Mouse (Mus musculus): ENCODE data around the gene Noa1. TPM values are rescaled to one million over a fixed set of nuclear protein-coding genes. Genes with fewer than 3 reads are reported as not detected.

The Noa1 gene
- polyA plus RNA-seq, 1 experiment, result 22.5 TPM

DNA sequence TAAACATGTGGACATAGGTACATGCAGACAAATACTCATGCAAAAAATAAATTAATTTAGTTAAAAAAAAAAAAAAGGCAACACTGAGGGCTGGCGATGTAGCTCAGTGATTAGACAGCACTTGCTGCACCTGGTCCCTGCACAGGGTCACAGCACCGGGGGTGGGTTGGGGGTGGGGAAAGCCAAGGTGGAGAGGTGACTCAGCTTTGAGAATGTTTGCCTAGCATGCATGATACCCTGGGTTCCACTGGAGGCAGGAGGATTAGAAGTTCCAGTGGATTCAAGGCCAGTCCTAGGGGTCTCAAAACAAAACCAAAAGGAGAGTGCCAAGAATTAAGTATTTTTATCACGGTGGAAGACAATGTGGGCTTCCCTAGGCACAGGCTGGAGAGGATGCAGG is 52.3 kb downstream of the Noa1 start:
- H3K4me3 ChIP-seq (ENCODE audit: low read depth, low read length), result no peak overlapping the region
- no peaks in the 10 kb centered on the region for H3K27me3 ChIP-seq (ENCODE audit: control insufficient read depth, insufficient read depth, low read length, poor library complexity, severe bottlenecking)
- TF ChIP-seq EP300 (IDR thresholded peaks at IDR 0.05; ENCODE audit: insufficient read depth, low read depth, low read length), result 0 out of 2 replicates have a peak, but pooled peaks have one; percentile 29
- TF ChIP-seq POLR2A (IDR thresholded peaks at IDR 0.05; ENCODE audit: insufficient read depth, low read length), result no peak
- peak overlapping the region; percentile 86 for H3K27ac ChIP-seq (ENCODE audit: insufficient read depth, low read length)
- H3K9me3 ChIP-seq (replicated peaks; ENCODE audit: control insufficient read depth, insufficient read depth, low read length, poor library complexity, severe bottlenecking), result no peaks in the 10 kb centered on the region
- no peaks in the 10 kb centered on the region for H3K36me3 ChIP-seq (ENCODE audit: control insufficient read depth, insufficient read depth, low read length, poor library complexity, severe bottlenecking)
- peaks cover 16% of the 10 kb centered on the region for H3K4me1 ChIP-seq (ENCODE audit: control insufficient read depth, insufficient read depth, low read length)
- H3K9ac ChIP-seq (ENCODE audit: low read depth, poor library complexity, severe bottlenecking), result peak overlapping the region; percentile 56

DNA sequence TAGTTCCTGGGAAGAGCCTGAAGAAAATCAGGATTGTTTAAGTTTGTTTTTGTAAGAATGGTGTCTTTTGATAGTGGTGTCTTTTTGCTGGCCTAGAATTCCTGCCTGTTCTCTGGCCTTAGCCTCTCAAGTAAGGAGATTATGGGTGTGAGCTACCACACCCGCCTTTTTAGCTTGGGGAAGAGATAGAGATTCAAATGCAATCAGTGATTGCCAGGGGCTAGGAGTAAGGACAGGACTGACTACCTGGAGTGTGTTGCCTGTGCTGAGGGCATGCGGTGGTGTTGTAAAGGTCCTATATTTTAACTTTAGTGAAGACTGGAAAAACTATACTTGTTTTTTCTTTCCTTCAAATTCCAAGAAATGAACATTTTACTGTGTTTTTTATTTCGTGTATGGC is 55.5 kb downstream of the Noa1 start:
- no peak overlapping the region for H3K4me3 ChIP-seq (ENCODE audit: low read depth, low read length)
- no peaks in the 10 kb centered on the region for H3K36me3 ChIP-seq (ENCODE audit: control insufficient read depth, insufficient read depth, low read length, poor library complexity, severe bottlenecking)
- no peaks in the 10 kb centered on the region for H3K9me3 ChIP-seq (replicated peaks; ENCODE audit: control insufficient read depth, insufficient read depth, low read length, poor library complexity, severe bottlenecking)
- no peak for TF ChIP-seq CTCF (IDR thresholded peaks at IDR 0.05; ENCODE audit: low read depth, low read length)
- TF ChIP-seq EP300 (IDR thresholded peaks at IDR 0.05; ENCODE audit: insufficient read depth, low read depth, low read length), result 0 out of 2 replicates have a peak, but pooled peaks have one; percentile 68
- peak overlapping the region; percentile 96 for H3K27ac ChIP-seq (ENCODE audit: insufficient read depth, low read length)
- no peaks in the 10 kb centered on the region for H3K27me3 ChIP-seq (ENCODE audit: control insufficient read depth, insufficient read depth, low read length, poor library complexity, severe bottlenecking)
- no peak overlapping the region for H3K9ac ChIP-seq (ENCODE audit: low read depth, poor library complexity, severe bottlenecking)
- H3K4me1 ChIP-seq (ENCODE audit: control insufficient read depth, insufficient read depth, low read length), result peaks cover 19% of the 10 kb centered on the region

DNA sequence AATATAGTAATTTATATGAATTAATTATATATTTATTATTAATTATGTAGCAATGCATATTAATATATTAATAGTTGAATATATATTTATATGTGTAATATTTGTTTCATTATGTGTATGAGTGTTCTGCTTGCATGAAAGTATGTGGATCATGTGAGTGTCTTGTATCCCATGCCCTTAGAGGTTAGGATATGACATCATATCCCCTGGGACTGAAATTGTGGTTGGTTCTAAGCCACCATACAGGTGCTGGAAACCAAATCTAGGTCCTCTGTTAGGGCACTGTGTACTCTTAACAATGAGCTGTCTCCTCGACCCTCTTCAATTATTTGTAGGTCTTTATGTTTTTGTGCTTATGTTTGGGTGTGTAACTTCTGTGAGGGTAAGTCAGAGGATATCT is 56.7 kb downstream of the Noa1 start:
- no peaks in the 10 kb centered on the region for H3K9me3 ChIP-seq (replicated peaks; ENCODE audit: control insufficient read depth, insufficient read depth, low read length, poor library complexity, severe bottlenecking)
- no peak overlapping the region for H3K4me3 ChIP-seq (ENCODE audit: low read depth, low read length)
- peak overlapping the region; percentile 96 for H3K27ac ChIP-seq (ENCODE audit: insufficient read depth, low read length)
- H3K36me3 ChIP-seq (ENCODE audit: control insufficient read depth, insufficient read depth, low read length, poor library complexity, severe bottlenecking), result no peaks in the 10 kb centered on the region
- peaks cover 17% of the 10 kb centered on the region for H3K4me1 ChIP-seq (ENCODE audit: control insufficient read depth, insufficient read depth, low read length)
- no peaks in the 10 kb centered on the region for H3K27me3 ChIP-seq (ENCODE audit: control insufficient read depth, insufficient read depth, low read length, poor library complexity, severe bottlenecking)
- TF ChIP-seq EP300 (IDR thresholded peaks at IDR 0.05; ENCODE audit: insufficient read depth, low read depth, low read length) (no peak), CTCF (IDR thresholded peaks at IDR 0.05; ENCODE audit: low read depth, low read length) (no peak), POLR2A (IDR thresholded peaks at IDR 0.05; ENCODE audit: insufficient read depth, low read length) (no peak)
- no peak overlapping the region for H3K9ac ChIP-seq (ENCODE audit: low read depth, poor library complexity, severe bottlenecking)

DNA sequence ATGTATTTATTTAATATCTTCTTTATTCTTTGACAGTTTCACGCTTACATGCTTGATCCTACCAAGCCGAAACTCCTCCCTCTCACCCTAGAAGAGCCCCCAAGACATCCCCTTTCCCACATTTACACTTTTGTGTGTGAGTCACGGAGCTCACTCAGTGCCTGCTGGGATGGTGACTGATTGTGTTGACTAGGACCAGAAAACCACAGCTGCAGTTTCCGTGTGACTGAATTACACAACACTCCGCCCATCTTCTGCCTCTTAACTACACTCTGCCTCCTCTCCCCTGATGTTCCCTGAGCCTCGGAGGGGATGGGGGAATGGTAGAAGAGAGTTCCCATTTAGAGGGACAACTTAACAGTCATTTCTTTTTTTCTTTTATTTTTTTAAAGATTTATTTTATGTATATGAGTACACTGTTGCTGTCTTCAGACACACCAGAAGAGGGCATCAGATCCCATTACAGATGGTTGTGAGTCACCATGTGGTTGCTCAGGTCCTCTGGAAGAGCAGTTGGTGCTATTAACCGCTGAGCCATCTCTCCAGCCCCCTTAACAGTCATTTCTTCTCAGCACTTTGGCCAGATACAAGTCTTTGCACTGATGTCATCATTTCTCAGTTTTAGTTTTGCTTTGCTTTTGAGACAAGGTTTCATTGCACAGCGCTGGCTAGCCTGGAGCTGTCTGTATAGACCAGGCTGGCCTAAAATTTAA is 57.6 kb downstream of the Noa1 start:
- Histone ChIP-seq H3K9ac (ENCODE audit: low read depth, poor library complexity, severe bottlenecking) (no peak overlapping the region), H3K27ac (ENCODE audit: insufficient read depth, low read length) (peak overlapping the region; percentile 83; the same call in 1 of the 2 replicates), H3K4me3 (ENCODE audit: low read depth, low read length) (no peak overlapping the region), H3K4me1 (ENCODE audit: control insufficient read depth, insufficient read depth, low read length) (peaks cover 12% of the 10 kb centered on the region), H3K27me3 (ENCODE audit: control insufficient read depth, insufficient read depth, low read length, poor library complexity, severe bottlenecking) (no peaks in the 10 kb centered on the region), H3K9me3 (replicated peaks; ENCODE audit: control insufficient read depth, insufficient read depth, low read length, poor library complexity, severe bottlenecking) (no peaks in the 10 kb centered on the region), H3K36me3 (ENCODE audit: control insufficient read depth, insufficient read depth, low read length, poor library complexity, severe bottlenecking) (no peaks in the 10 kb centered on the region)
- TF ChIP-seq EP300 (IDR thresholded peaks at IDR 0.05; ENCODE audit: insufficient read depth, low read depth, low read length), result no peak
- no peak for TF ChIP-seq CTCF (IDR thresholded peaks at IDR 0.05; ENCODE audit: low read depth, low read length)
- TF ChIP-seq POLR2A (IDR thresholded peaks at IDR 0.05; ENCODE audit: insufficient read depth, low read length), result no peak

DNA sequence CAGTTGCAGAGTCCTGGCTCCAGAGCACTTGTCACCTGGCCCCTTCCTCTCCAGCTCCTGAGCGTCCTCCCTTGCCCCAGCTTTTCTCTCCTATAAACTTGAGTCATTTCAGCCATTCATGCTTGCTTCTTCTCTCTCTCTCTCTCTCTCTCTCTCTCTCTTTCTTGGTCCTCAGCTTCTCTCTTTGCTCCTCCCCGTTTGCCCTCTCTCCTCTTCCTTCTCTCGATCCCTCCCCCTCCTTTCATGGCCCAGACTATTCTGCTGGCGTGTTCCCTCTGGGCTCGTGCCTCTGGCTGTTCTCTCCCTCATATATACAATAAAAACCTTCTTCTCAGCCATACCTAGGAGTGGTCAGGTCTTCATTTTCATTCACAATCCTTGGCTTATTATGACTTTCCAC is 58.2 kb downstream of the Noa1 start:
- no peak overlapping the region for H3K27ac ChIP-seq (ENCODE audit: insufficient read depth, low read length)
- no peak overlapping the region for H3K9ac ChIP-seq (ENCODE audit: low read depth, poor library complexity, severe bottlenecking)
- no peaks in the 10 kb centered on the region for H3K27me3 ChIP-seq (ENCODE audit: control insufficient read depth, insufficient read depth, low read length, poor library complexity, severe bottlenecking)
- no peaks in the 10 kb centered on the region for H3K36me3 ChIP-seq (ENCODE audit: control insufficient read depth, insufficient read depth, low read length, poor library complexity, severe bottlenecking)
- peaks cover 8% of the 10 kb centered on the region for H3K4me1 ChIP-seq (ENCODE audit: control insufficient read depth, insufficient read depth, low read length)
- no peaks in the 10 kb centered on the region for H3K9me3 ChIP-seq (replicated peaks; ENCODE audit: control insufficient read depth, insufficient read depth, low read length, poor library complexity, severe bottlenecking)
- TF ChIP-seq EP300 (IDR thresholded peaks at IDR 0.05; ENCODE audit: insufficient read depth, low read depth, low read length) (no peak), POLR2A (IDR thresholded peaks at IDR 0.05; ENCODE audit: insufficient read depth, low read length) (no peak), CTCF (IDR thresholded peaks at IDR 0.05; ENCODE audit: low read depth, low read length) (no peak)
- no peak overlapping the region for H3K4me3 ChIP-seq (ENCODE audit: low read depth, low read length)

DNA sequence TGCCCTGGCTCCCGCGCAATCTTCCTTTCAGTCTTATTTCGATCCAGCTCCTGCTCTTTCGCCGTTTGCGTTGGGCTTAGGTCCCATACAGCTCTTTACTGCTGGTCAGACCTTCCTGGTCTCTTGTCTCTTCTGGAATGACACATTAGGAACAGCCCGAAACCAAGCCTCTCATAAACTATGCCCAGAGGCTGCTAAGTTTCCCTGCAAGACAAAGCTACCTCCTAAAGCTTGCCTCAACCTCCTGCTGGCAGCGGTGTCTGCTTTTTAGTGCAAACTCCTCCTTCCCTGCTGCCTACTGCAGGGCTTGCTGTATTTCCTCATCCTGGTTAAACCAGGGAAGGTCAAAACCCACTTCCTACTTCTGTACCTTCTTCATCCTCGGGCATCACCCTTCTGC is 59.8 kb downstream of the Noa1 start:
- H3K4me1 ChIP-seq (ENCODE audit: control insufficient read depth, insufficient read depth, low read length), result peaks cover 4% of the 10 kb centered on the region
- H3K4me3 ChIP-seq (ENCODE audit: low read depth, low read length), result peak overlapping the region; percentile 25
- H3K27ac ChIP-seq (ENCODE audit: insufficient read depth, low read length), result peak overlapping the region; percentile 70
- H3K9ac ChIP-seq (ENCODE audit: low read depth, poor library complexity, severe bottlenecking), result no peak overlapping the region
- H3K9me3 ChIP-seq (replicated peaks; ENCODE audit: control insufficient read depth, insufficient read depth, low read length, poor library complexity, severe bottlenecking), result no peaks in the 10 kb centered on the region
- TF ChIP-seq EP300 (IDR thresholded peaks at IDR 0.05; ENCODE audit: insufficient read depth, low read depth, low read length), result peak; percentile 45; the same call in 1 of the 2 replicates
- no peak for TF ChIP-seq CTCF (IDR thresholded peaks at IDR 0.05; ENCODE audit: low read depth, low read length)
- no peak for TF ChIP-seq POLR2A (IDR thresholded peaks at IDR 0.05; ENCODE audit: insufficient read depth, low read length)
- H3K27me3 ChIP-seq (ENCODE audit: control insufficient read depth, insufficient read depth, low read length, poor library complexity, severe bottlenecking), result no peaks in the 10 kb centered on the region
- H3K36me3 ChIP-seq (ENCODE audit: control insufficient read depth, insufficient read depth, low read length, poor library complexity, severe bottlenecking), result no peaks in the 10 kb centered on the region
